Mouse (Mus musculus): ENCODE measurements around the gene Dgcr8. TPM values are rescaled to one million over a fixed set of nuclear protein-coding genes. Genes with fewer than 3 reads are reported as not detected.
"Not testable (repeated sequence)": the region's sequence is repeated elsewhere in the genome, so short reads cannot be mapped to it uniquely, and the experiment has no call there.

Dgcr8 gene
- 10 to 100 TPM; 33.0 to 40.3 TPM for total RNA-seq (2021)

GRCm38 (mm10) chr16:18289067-18289588 is at the start of gene Dgcr8:
TSS of gene Dgcr8 (minus strand) at chr16:18289246.
- DNase-seq, result peak; percentile 98

GRCm38 (mm10) chr16:18337261-18337660 is 48.2 kb upstream of the Dgcr8 start:
- DNase-seq, result no peak

- no peak for DNase-seq
Measured at GRCm38 (mm10) chr16:18335981-18336380, 46.9 kb upstream of the Dgcr8 start.

- DNase-seq, result peak; percentile 66
Measured at GRCm38 (mm10) chr16:18333976-18334375, 44.9 kb upstream of the Dgcr8 start.

- peak; percentile 50 for DNase-seq
Measured at GRCm38 (mm10) chr16:18328524-18328923, 39.5 kb upstream of the Dgcr8 start.

GRCm38 (mm10) chr16:18327936-18328335 is 38.9 kb upstream of the Dgcr8 start:
- DNase-seq, result no peak

GRCm38 (mm10) chr16:18325741-18326140 is 36.7 kb upstream of the Dgcr8 start:
- no peak for DNase-seq

- DNase-seq, result no peak
Measured at GRCm38 (mm10) chr16:18324031-18324430, 35.0 kb upstream of the Dgcr8 start.

GRCm38 (mm10) chr16:18323460-18323859 is 34.4 kb upstream of the Dgcr8 start:
- no peak for DNase-seq

GRCm38 (mm10) chr16:18321443-18321842 is 32.4 kb upstream of the Dgcr8 start:
- DNase-seq, result no peak

- DNase-seq, result no peak
Measured at GRCm38 (mm10) chr16:18318992-18319391, 29.9 kb upstream of the Dgcr8 start.

GRCm38 (mm10) chr16:18308159-18308558 is 19.1 kb upstream of the Dgcr8 start:
- DNase-seq, result no peak

GRCm38 (mm10) chr16:18289614-18290013 is 568 bp upstream of the Dgcr8 start:
- DNase-seq, result not testable (repeated sequence)

GRCm38 (mm10) chr16:18288581-18289061 is 425 bp downstream of the Dgcr8 start:
- DNase-seq, result peak; percentile 83

GRCm38 (mm10) chr16:18288166-18288565 is 880 bp downstream of the Dgcr8 start:
- DNase-seq, result peak; percentile 18

GRCm38 (mm10) chr16:18275166-18275565 is 13.9 kb downstream of the Dgcr8 start:
- no peak for DNase-seq

- DNase-seq, result no peak
Measured at GRCm38 (mm10) chr16:18268182-18268581, 20.9 kb downstream of the Dgcr8 start.

GRCm38 (mm10) chr16:18265024-18265423 is 24.0 kb downstream of the Dgcr8 start:
- no peak for DNase-seq

- DNase-seq, result no peak
Measured at GRCm38 (mm10) chr16:18258221-18258620, 30.8 kb downstream of the Dgcr8 start, which contains the start of gene Gm49776. TSS of gene Gm49776 (minus strand) at chr16:18258321.

- no peak for DNase-seq
Measured at GRCm38 (mm10) chr16:18253866-18254265, 35.2 kb downstream of the Dgcr8 start.

GRCm38 (mm10) chr16:18252736-18253135 is 36.3 kb downstream of the Dgcr8 start:
- DNase-seq, result no peak

- DNase-seq, result no peak
Measured at GRCm38 (mm10) chr16:18250828-18251790, 37.9 kb downstream of the Dgcr8 start.

- no peak for DNase-seq
Measured at GRCm38 (mm10) chr16:18250231-18250630, 38.8 kb downstream of the Dgcr8 start.
